Mouse (Mus musculus) adrenal gland, adult 8-10 months (tissue): ENCODE measurements around the gene Bola2. TPM values are rescaled to one million over a fixed set of nuclear protein-coding genes. Genes with fewer than 3 reads are reported as not detected.
"Not testable (repeated sequence)": the region's sequence is repeated elsewhere in the genome, so short reads cannot be mapped to it uniquely, and the experiment has no call there.

Source experiments
- DNase-seq: peaks from one replicate; pipeline ENCODE4 v3.0.0; 2022
- total RNA-seq, 4 experiments: library from RNA; stranded (reverse); gene quantifications; 2 replicates each; pipeline ENCODE4 v1.2.4; 2022

Gene Bola2
- 100 to 1,000 TPM in 1 of 4 experiments, 10 to 100 TPM in 3; 78.0 to 116 (median 95.6) TPM for total RNA-seq

DNA sequence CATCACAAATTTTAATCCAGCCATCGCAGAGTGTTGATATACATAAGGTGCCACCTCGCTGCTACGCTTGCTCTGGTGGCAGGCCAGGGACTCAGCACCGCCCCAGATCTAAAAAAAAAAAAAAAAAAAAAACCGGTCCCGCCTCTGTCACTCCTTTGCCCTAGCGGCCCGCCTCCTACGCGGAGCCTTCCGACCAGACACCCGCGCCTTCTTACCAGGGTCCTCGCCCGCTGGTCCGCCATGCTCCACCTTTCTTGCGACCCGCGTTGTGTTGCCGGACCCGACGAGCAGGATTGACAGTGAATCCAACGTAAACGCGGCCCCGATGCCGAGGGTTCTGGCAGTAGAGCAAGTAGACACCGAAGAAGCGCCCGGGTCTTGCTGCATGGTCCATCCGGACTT, at the start of gene Bola2:
TSS of gene Bola2 (plus strand) at position 192 of the 402 bp plus-strand sequence.
- DNase-seq, result peak; percentile 68

DNA sequence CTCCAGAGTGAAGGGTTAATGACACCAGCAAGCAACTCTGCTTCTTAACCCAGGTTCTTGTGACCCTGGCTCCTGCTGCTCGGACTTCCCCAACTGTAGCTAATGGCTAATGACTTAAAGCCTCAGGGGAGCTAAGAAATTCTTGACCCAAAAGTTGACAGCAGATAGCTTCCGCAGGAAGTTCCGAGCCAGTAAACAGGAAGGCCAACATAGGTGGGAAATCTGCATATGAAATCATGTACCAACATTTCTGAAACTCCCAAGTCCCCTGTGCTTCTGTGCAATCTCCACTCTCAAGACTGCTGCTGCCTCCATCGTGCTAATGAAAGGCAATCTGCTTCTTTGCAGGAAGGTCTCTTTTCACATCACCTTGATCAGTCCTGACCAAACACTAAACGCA, 49.5 kb upstream of the Bola2 start:
- DNase-seq, result no peak

DNA sequence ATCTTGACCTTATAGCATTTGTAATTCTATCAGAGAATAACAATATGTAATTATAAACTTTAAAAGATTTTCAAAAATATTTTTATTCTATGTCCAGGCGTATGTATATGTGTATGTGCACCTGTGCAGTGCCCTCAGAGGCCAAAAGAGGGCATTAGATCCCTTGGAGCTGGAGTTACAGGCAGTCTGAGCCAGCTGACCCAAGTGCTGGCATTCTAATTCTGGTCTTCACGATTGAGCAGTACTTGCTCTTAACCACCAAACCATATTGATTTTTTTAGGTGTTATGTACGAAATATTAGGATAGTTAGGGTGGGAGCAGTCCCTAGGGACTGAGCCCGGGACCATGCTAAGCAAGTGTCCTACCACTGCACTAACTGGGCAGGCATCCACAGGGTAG, 46.7 kb upstream of the Bola2 start:
- no peak for DNase-seq

DNA sequence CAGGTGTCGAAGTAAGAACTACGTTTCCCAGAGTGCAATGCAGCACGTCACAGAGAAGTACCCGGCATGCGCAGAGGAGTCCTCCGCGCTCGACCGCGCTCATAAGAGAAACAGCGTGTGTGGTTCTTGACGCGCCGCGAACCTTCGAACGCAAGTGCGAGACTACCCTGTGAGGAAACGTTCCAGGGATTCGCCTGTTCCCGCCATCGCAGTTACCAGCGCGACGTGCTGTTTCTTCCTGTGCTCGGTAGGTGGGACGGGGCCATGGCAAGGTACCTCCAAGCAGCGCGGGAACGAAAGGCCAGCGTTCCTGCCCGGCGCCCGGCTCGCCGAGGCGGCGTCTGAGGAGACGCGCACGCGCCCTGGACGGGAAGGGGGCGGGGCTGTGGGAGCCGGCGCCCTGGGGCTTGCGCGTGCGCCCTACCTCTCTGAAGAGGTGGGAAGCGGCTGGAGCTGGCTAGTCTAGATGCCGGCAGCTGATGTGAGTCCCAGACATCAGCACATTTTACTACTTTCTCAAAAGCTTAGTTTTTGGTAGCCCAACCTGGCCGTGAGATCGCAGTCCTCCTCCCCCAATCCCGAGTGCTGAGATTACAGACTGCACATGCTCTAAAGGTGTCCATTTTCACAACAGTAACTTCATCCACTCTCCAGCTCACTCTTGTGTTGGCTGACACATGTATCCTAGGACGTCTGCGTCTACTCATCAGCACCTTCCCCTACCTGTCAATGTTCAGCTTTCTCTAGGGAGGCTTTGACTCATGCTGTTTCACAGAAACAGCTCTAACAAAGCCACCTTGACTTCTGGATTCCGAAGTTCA, 45.8 kb upstream of the Bola2 start, which contains the start of gene Sgf29:
TSS of gene Sgf29 (plus strand) at position 79 of the 821 bp plus-strand sequence.
- DNase-seq, result peak; percentile 88

DNA sequence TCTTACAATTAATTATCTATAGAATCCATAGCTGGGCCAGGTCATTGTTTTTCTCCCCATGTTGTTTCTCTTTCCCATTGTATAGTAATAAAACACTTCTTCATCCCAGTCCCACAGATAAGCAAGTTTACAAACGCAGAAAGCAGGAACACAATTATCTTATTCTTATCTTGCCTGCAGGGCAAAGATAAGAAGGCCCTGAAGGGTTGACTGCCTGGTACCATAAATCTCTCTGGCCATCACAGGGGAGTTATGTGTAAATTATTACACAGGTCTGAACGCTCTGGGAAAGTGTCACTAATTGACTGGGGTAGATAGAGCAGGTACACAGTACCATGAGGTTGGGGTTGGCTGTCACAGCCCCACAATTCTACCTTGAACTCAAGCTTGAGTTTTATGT, 44.3 kb upstream of the Bola2 start:
- no peak for DNase-seq

DNA sequence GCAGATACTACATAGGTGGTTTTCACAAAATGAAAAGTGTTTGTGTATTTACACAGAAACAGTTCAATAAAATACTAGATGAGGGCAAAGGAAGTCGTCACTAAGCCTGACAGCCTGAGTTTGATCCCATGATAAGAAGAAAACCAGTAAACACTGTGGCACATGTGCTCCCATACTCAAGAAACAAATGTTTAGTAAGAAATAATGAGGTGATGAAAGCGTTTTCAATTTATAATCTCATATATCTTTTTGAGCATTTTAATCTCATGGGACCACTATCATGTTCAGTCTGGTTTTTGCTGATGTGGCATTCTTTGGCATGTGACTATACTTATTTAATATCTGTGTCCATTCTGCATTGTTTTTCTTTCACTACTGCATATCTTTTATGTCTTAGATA, 41.2 kb upstream of the Bola2 start:
- no peak for DNase-seq

DNA sequence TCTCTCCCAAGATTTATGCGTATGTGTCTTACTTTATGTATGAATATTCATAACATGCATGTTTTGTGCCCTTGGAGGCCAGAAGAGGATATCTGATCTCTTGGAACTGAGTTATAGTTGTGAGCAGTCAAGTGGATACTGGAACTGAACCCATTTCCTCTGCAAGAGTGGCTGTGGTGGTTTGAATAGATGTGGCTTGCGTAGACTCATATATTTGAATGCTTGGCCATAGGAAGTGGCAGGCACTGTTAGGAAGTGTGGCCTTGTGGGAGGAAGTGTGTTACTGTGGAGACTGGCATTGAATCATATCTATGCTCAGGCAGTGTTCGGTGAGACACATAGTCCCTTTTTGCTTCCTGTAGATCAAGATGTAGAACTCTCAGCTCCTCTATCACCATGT, 39.5 kb upstream of the Bola2 start:
- no peak for DNase-seq

DNA sequence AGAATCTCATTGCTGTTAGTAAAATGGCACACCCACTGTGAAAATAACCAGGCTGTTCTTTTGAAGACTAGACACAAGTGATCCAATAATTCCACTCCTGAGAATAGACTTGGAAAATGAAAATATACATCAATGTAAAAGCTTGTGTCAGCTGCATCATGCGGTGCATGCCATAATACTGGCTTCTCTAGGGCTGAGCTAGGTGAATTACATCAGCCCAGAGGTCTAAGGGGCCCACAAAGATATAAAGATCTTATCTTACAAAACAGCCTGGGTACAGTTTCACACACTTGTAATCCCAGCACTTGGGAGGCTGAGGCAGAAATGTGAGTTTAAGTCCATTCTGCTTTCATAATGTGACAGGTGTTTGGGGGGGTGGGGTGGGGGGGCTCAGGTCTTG, 37.7 kb upstream of the Bola2 start:
- no peak for DNase-seq

DNA sequence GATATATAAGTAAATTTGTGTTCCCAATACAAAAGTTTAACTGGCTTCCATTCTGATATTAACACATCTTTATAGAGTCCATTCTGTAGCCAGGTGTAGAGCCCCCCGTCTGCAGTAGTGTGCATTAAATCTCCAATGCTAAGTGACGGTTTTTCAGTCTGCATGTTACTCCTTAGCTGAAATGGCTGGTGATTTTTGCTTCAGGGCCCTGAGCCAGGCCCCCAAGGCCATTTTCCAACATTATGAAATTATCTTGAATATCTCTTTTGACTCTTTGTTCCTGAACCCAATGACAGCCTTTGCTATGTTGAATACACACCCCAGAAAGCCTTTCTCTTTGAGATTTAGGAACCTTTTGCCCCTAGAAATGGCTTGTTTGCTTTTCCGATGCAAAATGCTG, 35.4 kb upstream of the Bola2 start:
- DNase-seq, result no peak

DNA sequence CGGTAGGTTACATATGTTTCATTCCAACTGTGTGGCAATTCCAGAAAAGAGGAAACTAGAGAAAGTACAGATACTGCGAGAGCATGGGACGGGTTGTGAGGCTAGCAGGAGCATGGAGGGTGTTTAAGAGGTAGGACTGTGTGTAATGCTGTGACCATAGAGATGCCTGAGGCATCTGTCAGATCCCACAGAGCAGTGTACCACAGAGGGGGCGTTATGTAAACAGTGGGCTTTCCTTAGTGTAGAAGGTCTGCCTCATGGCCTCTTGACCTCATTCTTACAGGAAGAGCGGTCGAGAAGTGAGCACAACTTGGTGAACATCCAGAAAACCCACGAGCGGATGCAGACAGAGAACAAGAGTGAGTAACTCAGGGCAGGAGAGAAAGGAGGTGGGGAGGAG, 31.6 kb upstream of the Bola2 start:
- DNase-seq, result no peak

DNA sequence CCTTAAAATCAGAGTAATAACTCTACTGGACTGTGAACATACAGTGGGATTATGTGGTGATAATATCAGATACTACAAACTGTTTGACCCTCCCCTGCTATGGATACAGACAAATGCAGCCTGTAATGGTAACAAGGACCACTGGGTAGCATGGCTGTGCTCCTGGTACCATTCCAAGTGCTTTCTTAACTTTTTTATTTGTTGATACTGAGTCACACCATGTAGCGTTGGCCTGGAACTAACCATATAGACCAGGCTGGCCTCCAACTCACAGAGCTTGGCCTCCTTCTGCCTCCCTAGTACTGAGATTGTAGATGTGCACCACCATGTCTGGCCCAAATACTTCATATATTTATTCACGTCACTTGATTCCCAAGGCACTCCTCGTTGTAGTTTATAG, 29.9 kb upstream of the Bola2 start:
- DNase-seq, result peak; percentile 39

DNA sequence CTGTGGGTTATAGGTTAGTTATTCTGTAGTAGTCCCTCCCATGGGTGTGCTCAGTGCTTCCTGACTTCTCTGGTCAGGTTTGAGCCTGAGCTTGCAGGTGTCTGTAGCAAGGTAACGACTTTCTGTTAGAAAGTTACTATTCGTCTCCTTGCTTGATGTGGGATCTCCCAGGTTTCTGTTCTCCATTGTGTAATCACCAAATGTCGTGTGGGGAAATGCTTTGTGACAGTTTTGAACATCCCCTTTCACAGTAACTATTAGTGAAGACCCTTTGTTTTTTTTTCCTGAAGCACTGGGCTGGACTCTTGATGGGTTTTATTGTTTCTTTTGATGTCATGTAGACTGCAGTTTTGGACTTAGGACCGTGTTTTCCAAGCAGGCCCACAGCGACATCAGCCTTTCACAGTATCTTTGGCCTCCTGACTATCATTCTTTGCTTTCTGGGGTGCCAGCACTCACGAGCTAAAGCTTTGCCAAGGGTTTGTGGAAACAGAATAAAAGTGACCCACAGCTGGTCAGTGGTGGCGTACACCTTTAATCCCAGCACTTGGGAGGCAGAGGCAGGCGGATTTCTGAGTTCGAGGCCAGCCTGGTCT, 27.6 kb upstream of the Bola2 start:
- DNase-seq, result no peak

DNA sequence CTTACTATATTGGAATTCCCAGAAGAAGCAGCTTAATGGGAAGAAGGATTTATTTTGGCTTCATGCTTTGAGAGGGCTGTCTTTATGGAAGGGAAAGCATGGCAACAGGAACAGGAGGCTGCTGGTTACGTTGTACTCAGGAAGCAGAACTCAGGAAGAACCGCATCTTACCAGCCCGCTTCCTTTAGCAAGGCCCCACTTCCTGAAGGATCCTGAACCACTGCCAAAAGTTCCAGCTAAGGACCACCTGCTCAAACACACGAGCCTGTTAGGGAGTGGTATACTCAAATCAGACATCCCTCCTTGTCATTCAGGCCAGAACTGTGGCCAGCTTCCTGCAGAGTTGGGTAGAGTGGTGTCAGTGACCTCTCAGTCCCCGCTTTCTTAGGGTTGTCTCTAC, 26.7 kb upstream of the Bola2 start:
- DNase-seq, result no peak

DNA sequence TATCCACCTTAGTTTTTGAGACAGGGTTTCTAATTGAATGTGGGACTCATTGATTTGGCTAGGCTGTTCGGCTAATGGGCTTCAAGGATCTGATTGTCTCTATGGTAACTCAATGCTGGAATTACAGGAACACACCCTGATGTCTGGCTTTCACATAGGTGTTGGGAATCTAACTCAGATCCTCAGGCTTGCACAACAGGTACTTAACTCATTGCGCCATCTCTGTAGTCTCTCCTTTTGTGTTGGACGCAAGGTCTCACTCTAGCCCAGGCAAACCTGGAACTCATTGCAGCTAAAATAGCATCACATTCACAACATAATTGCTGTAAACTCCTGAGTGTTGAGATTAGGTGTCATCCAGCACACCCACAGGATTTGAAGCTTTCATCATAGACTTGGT, 25.0 kb upstream of the Bola2 start:
- DNase-seq, result no peak

DNA sequence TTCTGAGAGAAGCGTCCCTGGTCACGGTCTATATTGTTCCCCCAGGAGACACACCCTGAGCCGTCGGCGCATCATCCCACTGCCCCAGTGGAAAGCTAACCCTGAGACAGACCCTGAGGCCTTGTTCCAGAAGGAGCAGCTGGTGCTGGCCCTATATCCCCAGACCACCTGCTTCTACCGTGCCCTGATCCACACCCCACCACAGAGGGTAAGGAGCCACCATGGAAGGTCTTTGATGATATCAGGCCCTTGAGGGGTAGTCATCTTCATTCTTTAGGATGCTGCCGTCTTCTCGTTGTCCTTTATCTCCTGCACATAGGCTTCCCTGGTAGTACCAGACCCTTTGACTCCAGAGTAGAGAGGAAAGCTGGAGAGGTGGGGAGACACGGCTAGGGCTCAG, 23.1 kb upstream of the Bola2 start:
- DNase-seq, result no peak

DNA sequence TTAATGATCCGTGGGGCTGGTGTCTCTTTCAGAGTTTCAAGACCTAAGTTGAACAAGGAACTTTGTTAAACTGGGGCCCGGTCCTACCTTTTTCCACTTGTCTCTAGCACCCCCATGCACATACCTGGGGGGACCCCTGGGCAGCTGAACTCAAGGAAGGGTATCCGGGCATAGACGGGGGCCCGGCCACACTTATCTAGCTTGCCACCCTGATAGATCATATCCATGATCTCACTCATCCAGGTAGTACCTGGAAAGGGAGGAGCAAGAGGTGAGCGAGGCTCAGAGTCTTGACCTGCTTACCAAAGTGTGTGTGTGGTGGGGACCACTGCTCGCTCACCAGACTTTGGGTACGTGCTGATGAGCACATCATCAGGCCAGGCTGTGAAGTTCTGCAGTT, 20.1 kb upstream of the Bola2 start:
- DNase-seq, result no peak

DNA sequence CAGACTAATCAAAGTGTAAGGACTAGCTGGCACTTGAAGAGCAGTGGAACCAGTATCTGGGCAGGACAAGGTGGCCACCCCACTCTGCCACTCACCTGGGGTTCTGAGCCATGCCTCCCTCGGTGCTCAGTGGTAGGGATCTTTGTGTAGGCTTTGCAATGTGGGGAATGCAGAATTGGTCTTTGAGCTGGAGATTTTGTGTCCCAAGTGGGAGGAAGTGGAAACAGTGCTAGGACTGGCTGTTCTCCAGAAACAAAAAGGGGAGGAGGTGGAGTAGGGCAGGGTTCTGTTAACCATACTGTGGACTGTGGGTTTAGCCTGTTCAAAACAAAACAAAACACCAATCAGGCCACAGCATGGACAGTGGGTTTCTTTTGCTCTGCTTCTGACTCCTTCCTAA, 19.0 kb upstream of the Bola2 start, which contains the start of gene Sult1a1:
TSS of gene Sult1a1 (minus strand) at position 226 of the 400 bp plus-strand sequence.
- no peak for DNase-seq

DNA sequence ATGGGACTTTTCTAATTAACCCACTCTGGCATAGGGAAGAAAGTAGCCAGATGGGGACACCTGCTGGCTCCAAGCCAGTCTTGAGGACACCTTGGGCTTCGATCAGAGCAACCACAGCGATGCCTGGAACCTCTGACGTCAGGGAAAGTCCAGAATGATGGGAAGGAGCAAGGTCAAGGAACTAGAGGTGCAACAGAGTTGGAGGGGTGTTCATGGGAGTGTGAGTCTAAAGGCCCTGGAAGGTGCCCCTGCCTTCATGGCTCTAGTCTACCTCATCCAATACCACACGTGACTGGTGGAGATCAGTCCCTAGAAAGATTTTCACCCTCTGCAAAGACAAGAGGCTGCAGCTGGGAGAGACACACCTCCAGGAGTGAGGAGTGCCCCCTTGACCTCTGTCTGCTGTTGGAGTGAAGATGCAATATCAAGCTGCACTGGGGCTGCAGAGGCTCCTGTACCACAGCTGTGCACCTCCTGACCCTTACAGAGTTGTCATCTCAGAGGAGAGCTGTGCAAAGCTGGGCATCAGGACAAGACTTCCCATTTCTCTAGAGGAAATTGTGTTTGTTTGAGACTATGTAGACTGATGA, 18.5 kb upstream of the Bola2 start:
- DNase-seq, result no peak

DNA sequence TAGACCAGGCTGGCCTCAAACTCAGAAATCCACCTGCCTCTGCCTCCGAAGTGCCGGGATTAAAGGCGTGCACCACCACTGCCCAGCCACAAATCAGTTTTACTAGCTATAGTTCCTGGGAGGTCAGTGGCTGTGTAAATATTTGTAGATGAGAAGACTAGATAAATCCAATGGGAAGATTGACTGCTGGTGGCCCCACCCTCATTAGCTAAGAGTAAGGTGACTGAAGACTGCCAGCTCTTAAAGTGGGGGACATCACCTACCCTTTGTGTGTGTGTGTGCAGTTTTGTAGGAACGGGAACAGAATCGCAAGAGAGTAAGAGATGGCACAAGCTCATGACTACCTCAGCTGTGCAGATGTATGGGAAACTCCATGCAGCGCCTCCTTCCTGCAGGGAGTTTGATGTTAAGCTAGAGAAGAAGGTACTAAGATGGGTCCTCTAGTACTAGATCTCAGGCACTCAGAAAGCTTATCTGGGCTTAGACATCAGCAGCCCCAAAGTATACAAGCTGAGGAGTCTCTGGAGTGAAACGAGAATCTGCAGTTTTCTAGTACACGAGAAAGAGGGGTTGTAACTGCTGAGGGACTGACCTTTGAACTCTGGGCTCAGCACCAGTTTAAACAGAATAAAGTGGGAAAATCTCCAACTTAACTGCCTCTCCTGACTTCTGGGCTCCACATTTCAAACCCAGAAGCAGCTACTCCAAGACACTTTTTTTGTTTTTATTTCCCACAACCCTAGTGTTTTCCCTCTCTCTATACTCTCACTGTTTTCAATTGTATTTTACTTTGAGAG, 16.5 kb upstream of the Bola2 start:
- DNase-seq, result no peak

DNA sequence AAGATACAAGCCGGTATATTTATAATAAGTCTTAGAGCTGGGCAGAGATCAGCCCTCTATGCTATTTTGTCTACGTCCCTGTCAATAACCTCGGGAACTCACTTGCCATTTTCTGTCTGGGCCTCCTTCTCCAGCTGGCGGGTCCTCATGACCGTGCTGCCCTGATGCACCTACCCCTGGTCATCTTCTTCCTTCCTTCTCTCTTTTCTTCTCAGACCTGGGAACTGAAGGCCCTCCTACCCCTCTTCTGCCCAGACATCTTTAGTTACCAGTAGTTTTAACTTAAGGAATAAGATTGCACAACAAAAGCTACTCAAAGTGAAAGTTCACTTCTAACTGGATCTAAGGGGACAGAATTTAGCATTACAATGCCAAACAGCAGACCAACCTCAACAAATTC, 15.5 kb upstream of the Bola2 start:
- no peak for DNase-seq

DNA sequence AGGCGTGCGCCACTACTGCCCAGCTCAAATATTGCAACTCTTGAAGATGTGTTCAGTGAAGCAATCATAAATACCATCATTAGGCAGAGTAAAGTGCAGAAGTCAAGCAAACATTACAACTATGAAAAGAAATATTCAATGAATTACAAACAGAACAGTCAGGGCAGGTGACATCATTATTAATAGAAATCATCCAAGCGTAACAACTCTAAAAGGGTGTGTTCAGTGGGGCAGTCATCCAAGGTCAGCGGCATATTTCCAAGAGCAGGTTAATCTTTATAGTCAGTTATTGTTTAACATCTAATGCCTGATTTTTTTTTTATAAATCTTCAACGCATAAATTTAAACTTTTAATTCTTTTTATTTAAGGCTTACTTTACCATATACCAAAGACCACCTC, 14.0 kb upstream of the Bola2 start:
- no peak for DNase-seq

DNA sequence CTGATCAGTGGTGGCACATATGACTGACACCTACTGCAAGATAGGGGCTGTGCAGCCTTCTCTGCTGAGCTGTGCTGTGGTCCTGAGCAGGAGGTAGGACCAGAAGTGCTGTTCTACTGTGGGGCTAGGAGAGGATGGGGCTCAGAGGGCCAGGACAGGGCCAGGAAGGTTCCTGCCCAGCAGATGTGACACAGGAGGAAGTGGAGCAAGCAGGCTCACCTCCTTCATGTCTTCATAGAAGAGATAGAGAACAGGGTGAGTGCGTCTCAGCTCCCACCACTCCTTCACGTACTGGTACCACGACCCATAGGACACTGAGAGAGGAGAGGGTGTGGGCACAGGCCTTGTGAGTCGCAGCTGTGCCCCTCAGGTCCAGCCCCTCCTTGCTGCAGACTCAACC, 7.0 kb upstream of the Bola2 start:
- not testable (repeated sequence) for DNase-seq

DNA sequence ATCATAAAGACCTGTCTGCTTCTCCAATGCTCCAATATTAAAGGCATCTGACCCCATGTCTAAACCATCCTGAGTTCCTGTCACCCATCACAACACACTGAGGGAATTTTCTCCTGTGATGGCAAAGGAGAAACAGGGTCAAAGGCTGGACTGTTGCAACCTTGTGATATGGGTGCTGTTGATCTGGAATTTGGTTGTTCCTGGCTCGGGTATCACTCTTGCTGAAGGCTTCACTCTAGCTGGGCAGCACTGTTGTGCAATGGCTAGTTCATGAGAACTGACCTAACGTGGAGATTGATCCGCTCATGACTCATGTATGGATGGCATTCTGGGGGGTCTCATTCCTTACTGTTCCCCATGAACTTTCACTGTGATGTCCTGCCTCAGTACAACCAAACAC, 6.2 kb upstream of the Bola2 start:
- no peak for DNase-seq
